Mouse (Mus musculus) heart, postnatal 0 days (tissue): ENCODE results near the gene Bri3.

ENCODE experiments used
- CTCF ChIP-seq: IDR thresholded peaks from 2 replicates; pipeline ENCODE4 v1.5.1; 2016; ENCODE audit warnings: antibody characterized with exemption, control low read depth, low read depth
- EP300 ChIP-seq: IDR thresholded peaks from 2 replicates; pipeline ENCODE4 v1.6.1; 2016; ENCODE audit warnings: antibody characterized with exemption, low read depth

DNA sequence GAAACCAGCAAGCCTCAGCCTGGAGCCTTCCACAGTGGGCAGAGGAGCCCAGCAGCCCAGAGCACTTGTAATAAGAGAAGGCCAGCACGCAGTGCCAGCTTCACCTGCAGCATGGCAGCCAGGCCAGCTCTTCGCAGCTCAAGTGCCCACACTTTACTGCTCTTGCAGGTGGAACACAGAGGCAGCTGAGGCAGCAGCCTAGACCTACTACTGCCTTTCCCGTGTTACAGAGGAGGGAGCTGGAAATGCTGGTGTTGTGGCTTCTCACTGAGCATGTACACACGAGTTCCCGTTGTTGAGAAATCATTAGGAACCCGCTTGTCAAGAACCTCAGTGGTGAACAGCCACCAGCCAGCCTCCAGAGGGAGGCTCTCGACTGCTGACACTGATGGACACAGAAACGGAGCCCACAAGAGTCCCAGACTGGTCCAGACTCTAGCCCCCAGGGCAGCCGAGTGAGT is 34.9 kb downstream of the Bri3 start:
- TF ChIP-seq EP300 = no peak
- no peak; the same call in 1 of the 2 replicates for TF ChIP-seq CTCF
